Mouse (Mus musculus) bone marrow, adult 2 months (tissue): ENCODE data around the gene Abtb1. TPM values are rescaled to one million over a fixed set of nuclear protein-coding genes. Genes with fewer than 3 reads are reported as not detected.
A peak's percentile ranks its signal among the peaks of the same experiment; 100 is the strongest.

Experiments used
- H3K27ac ChIP-seq: fragments of 200-500 bp; 2 replicates; pipeline ENCODE4 v1.5.1; 2012; ENCODE audit warnings: low read depth, mild to moderate bottlenecking, control low read depth, inconsistent platforms, low read length; ENCODE audit not compliant: control insufficient read depth, poor library complexity, insufficient read depth
- H3K4me1 ChIP-seq: fragments of 200-500 bp; 2 replicates; pipeline ENCODE4 v1.6.1; 2011; ENCODE audit warnings: low read length; ENCODE audit not compliant: control insufficient read depth, insufficient read depth
- H3K4me3 ChIP-seq: fragments of 200-500 bp; replicated peaks from 2 replicates; pipeline ENCODE3; 2011; ENCODE audit warnings: mild to moderate bottlenecking, low read depth, low read length, control low read depth; ENCODE audit not compliant: control insufficient read depth
- CTCF ChIP-seq: fragments of 200-500 bp; IDR thresholded peaks from 2 replicates; pipeline ENCODE4 v1.5.1; 2011; ENCODE audit warnings: low read length, control low read depth; ENCODE audit not compliant: control insufficient read depth, insufficient read depth
- POLR2A ChIP-seq: fragments of 200-500 bp; IDR thresholded peaks from 2 replicates; pipeline ENCODE4 v1.6.1; 2011; ENCODE audit warnings: low read depth, mild to moderate bottlenecking, control low read depth, low read length, borderline replicate concordance; ENCODE audit not compliant: control insufficient read depth
- WGBS: fragments of 180-500 bp; shearing (Covaris S2); methylation state at CpG from one replicate; pipeline ENCODE4 v1.1.7; 2018; 5-methylcytosine and 5-hydroxymethylcytosine counted together
- polyA plus RNA-seq: library from polyadenylated mRNA; stranded (reverse); fragments of >200 nt; gene quantifications from 2 replicates; pipeline ENCODE4 v1.2.4, GENCODE M21; 2011; ENCODE audit warnings: low replicate concordance; ENCODE audit not compliant: missing spikeins, insufficient read depth, insufficient read length

Abtb1 gene
- polyA plus RNA-seq, 1 experiment = 165 TPM

DNA sequence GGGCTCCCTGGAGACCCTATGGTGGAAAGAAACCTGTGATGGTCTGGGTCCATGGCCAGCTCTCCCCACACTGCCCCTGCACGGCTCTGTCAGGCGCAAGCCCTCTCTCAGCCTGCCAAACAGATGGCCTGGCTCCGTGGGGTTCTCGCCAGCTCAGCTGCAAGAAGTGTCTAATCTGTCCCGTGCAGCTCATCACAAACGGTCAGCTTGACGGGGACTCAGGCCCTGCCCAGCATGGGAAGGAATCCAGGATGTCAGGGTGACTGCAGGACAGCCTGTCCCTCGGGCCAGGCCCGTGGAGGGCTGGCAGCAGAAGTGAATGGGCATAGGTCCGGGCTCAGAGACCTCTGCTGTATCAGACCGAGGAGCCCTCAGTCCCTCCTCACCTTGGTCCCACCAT is 19.9 kb downstream of the Abtb1 start:
- WGBS = 78% methylated on average over 11 of the region's 11 CpGs
- Histone ChIP-seq H3K4me3 (no peak overlapping the region), H3K4me1 (peaks cover 5% of the 10 kb centered on the region; the same call in 1 of the 2 replicates), H3K27ac (no peak overlapping the region)
- no peak for TF ChIP-seq POLR2A
- no peak for TF ChIP-seq CTCF

GRCm38 (mm10) chr6:88821294-88821693 is 20.5 kb downstream of the Abtb1 start:
- no peak overlapping the region for H3K4me3 ChIP-seq
- peaks cover 5% of the 10 kb centered on the region; the same call in 1 of the 2 replicates for H3K4me1 ChIP-seq
- no peak overlapping the region for H3K27ac ChIP-seq
- TF ChIP-seq POLR2A (no peak), CTCF (no peak)
- WGBS = 80% methylated on average over 6 of the region's 6 CpGs

- Histone ChIP-seq H3K4me3 (no peak overlapping the region), H3K27ac (no peak overlapping the region), H3K4me1 (peaks cover 5% of the 10 kb centered on the region; the same call in 1 of the 2 replicates)
- WGBS = 22% methylated on average over 3 of the region's 3 CpGs
- no peak for TF ChIP-seq CTCF
- no peak for TF ChIP-seq POLR2A
These were observed 20.9 kb downstream of the Abtb1 start for GRCm38 (mm10) chr6:88820853-88821252.

- WGBS = 88% methylated on average over 3 of the region's 3 CpGs
- TF ChIP-seq CTCF = no peak
- TF ChIP-seq POLR2A = no peak
- Histone ChIP-seq H3K4me1 (peaks cover 5% of the 10 kb centered on the region; the same call in 1 of the 2 replicates), H3K27ac (no peak overlapping the region), H3K4me3 (no peak overlapping the region)
These were observed 24.9 kb downstream of the Abtb1 start for GRCm38 (mm10) chr6:88816913-88817312.

- TF ChIP-seq CTCF (no peak), POLR2A (no peak)
- H3K4me3 ChIP-seq = no peak overlapping the region
- WGBS = 88% methylated on average over 3 of the region's 3 CpGs
- peaks cover 3% of the 10 kb centered on the region; the same call in 1 of the 2 replicates for H3K4me1 ChIP-seq
- no peak overlapping the region for H3K27ac ChIP-seq
These were observed 26.3 kb downstream of the Abtb1 start for GRCm38 (mm10) chr6:88815489-88815888.

DNA sequence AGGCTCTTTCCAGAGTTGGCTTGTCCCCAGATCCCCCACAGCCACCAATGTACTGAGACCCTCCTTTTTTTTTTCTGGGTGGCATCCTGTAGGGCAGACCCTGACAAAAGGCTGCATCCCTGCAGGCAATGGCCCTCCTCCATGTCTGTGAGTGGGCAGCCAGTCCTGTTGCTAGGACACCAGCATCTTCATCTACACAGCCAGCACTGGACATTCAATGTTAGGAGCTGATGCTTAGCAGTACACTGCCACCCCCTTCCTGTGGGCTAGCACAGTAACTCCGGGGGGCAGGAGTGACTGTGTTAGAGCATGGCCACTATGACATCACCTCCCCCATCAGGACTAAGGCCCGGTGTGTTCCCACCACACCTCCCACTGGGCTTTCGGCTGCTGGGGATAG is 26.7 kb downstream of the Abtb1 start:
- no peak overlapping the region for H3K27ac ChIP-seq
- WGBS = 87% methylated on average over 3 of the region's 3 CpGs
- H3K4me1 ChIP-seq = peaks cover 3% of the 10 kb centered on the region; the same call in 1 of the 2 replicates
- no peak overlapping the region for H3K4me3 ChIP-seq
- no peak for TF ChIP-seq POLR2A
- TF ChIP-seq CTCF = no peak

- Histone ChIP-seq H3K4me3 (no peak overlapping the region), H3K27ac (no peak overlapping the region), H3K4me1 (peaks cover 3% of the 10 kb centered on the region; the same call in 1 of the 2 replicates)
- TF ChIP-seq CTCF (no peak), POLR2A (no peak)
- WGBS = 80% methylated on average over 10 of the region's 10 CpGs
These were observed 28.0 kb downstream of the Abtb1 start for GRCm38 (mm10) chr6:88813832-88814231.

DNA sequence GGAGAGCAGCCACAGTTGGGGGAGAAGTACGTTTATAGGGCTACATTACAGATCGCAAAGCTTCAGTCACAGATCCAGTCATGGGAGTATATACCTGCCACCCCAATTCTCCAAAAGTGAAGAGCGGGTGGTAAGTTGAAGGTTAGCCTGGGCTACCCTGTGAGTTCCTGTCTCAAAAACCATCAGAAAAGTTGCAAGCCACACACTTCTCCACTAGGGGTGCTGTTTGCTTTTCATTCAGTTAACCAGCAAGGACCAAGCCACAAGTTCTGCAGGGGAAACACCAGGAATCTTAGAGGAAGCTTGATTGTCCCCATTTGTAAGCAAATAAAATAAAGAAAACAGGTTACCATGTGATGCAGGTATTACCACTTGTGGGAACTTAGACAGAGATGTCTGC is 28.9 kb downstream of the Abtb1 start:
- H3K27ac ChIP-seq = no peak overlapping the region
- 67% methylated on average over 3 of the region's 3 CpGs for WGBS
- H3K4me3 ChIP-seq = no peak overlapping the region
- H3K4me1 ChIP-seq = peaks cover 3% of the 10 kb centered on the region; the same call in 1 of the 2 replicates
- TF ChIP-seq CTCF = peak; percentile 34; the same call in 1 of the 2 replicates
- no peak for TF ChIP-seq POLR2A
